Mouse (Mus musculus) midbrain, embryonic 10.5 days (tissue): Measurements from ENCODE around the gene B4galt5. TPM values are rescaled to one million over a fixed set of nuclear protein-coding genes. Genes with fewer than 3 reads are reported as not detected.

Experiments
- polyA plus RNA-seq: library from polyadenylated mRNA; unstranded; fragments of >200 nt; fragmentation: Nextera tagmentation; extraction: Ambion mirVana; gene quantifications from 2 replicates; pipeline ENCODE4 v1.2.1, GENCODE M21; 2016

Gene B4galt5
- polyA plus RNA-seq, 1 experiment from 2014 or later: 9.1 TPM

Other genes starting within 250 kb of the B4galt5 start
- gene Kcnb1, start 159.0 kb downstream of the B4galt5 start, polyA plus RNA-seq: 0.49 and 1.0 TPM in 2 replicates
- 11.7 and 12.7 TPM in 2 replicates for gene Ptgis, start 108.6 kb downstream of the B4galt5 start, polyA plus RNA-seq
- 21.6 and 25.6 TPM in 2 replicates for gene Slc9a8, start 72.5 kb upstream of the B4galt5 start, polyA plus RNA-seq
- 139 and 154 TPM in 2 replicates for gene Rnf114, start 143.5 kb upstream of the B4galt5 start, polyA plus RNA-seq
- 19.1 and 23.5 TPM in 2 replicates for gene Spata2, start 143.7 kb upstream of the B4galt5 start, polyA plus RNA-seq
- gene Snai1, start 189.0 kb upstream of the B4galt5 start, polyA plus RNA-seq: 30.0 and 36.1 TPM in 2 replicates